ENCODE assay signal across 28 mouse cellular contexts in the genomic region with DNA sequence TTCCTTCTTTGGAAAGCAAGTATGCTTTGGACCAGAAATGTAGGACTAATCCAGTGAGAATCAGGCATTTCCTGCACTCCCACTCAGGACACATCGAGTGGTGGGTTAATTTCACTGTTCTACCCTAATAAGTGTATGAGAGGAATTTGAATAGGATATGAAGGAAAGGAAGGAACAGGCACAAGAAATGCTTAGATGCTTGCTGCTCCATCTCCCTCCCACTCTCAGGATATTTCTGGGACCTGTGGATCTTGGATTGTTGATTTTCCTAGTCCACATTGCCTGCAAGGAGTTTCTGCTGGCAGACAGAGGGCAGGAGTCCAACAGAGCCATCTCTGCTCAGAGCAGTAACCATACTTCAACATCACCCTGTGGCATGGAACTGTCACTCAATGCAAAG. TPM values are rescaled to one million over a fixed set of nuclear protein-coding genes. Genes with fewer than 3 reads are reported as not detected.
"Had no signal": no experiment of that assay in that cellular context is flagged by ENCODE, and none has a peak within 500 bp of the region (broad histone marks: within the 10 kb centered on the region; RNA-seq: fewer than 3 reads in every experiment).

No protein-coding gene starts in this region.

- DNase-seq: kidney, adult 9 months; kidney, postnatal 14 days; kidney, postnatal 4 days; liver, embryonic 13.5 days; lung, adult 2 months; lung, postnatal 14 days; lung, postnatal 4 days; retina, postnatal 1 day; thymus, postnatal 25 days had no signal

- H3K4me3 ChIP-seq: liver, embryonic 13.5 days; midbrain, embryonic 15.5 days; myocyte; neural tube, embryonic 13.5 days had no signal

- H3K4me2 ChIP-seq: liver, embryonic 13.5 days; midbrain, embryonic 11.5 days; midbrain, embryonic 15.5 days; neural tube, embryonic 13.5 days had no signal

- H3K27me3 ChIP-seq: liver, embryonic 13.5 days; midbrain, embryonic 15.5 days; neural tube, embryonic 13.5 days had no signal

- H3K9ac ChIP-seq: liver, embryonic 13.5 days; midbrain, embryonic 15.5 days; neural tube, embryonic 13.5 days had no signal

- H3K4me1 ChIP-seq: liver, embryonic 13.5 days; midbrain, embryonic 15.5 days had no signal

- H3K27ac ChIP-seq: liver, embryonic 13.5 days; midbrain, embryonic 15.5 days; neural tube, embryonic 13.5 days; stomach, postnatal 0 days had no signal

- ATAC-seq: midbrain, embryonic 15.5 days had no signal

- H3K36me3 ChIP-seq: liver, embryonic 13.5 days; midbrain, embryonic 15.5 days; neural tube, embryonic 13.5 days had no signal

- H3K9me3 ChIP-seq: liver, embryonic 13.5 days; midbrain, embryonic 15.5 days; neural tube, embryonic 13.5 days had no signal

RNA-seq across cellular contexts. Expression of a gene that starts 31.8 kb away (rescaled TPM):
- total RNA-seq: layer of hippocampus, adult 18-20 months; layer of hippocampus, postnatal 14 days; left cerebral cortex, postnatal 25 days; liver, adult 2 months; megakaryocyte progenitor cell, adult 5-6 weeks; megakaryocyte-erythroid progenitor cell, adult 5-6 weeks; monocyte, adult 5-6 weeks; neutrophil, adult 5-6 weeks had no signal
- polyA plus RNA-seq: kidney, embryonic 16.5 days; limb, embryonic 11.5 days; limb, embryonic 14.5 days; liver, adult 2 months; liver, embryonic 13.5 days; liver, embryonic 16.5 days; lung, adult 2 months; lung, embryonic 16.5 days; midbrain, embryonic 11.5 days; midbrain, embryonic 15.5 days; myocyte; neural tube, embryonic 13.5 days; stomach, embryonic 14.5 days; stomach, postnatal 0 days had no signal
